Mouse (Mus musculus) neural tube, embryonic 12.5 days (tissue): ENCODE measurements around the gene Gar1. TPM values are rescaled to one million over a fixed set of nuclear protein-coding genes. Genes with fewer than 3 reads are reported as not detected.

Experiments
- ATAC-seq: fragments of 200-750 bp; cut with Nextera tagmentation; 2 replicates; pipeline ENCODE4 v1.8.0; 2017; ENCODE audit warnings: low read depth, mild to moderate bottlenecking, moderate TSS enrichment, moderate library complexity; ENCODE audit not compliant: low FRiP score
- H3K27ac ChIP-seq: fragments of 300-500 bp; sonication (generic); 2 replicates; pipeline ENCODE4 v1.5.1; 2016
- H3K27me3 ChIP-seq: fragments of 300-500 bp; sonication (generic); replicated peaks from 2 replicates; pipeline ENCODE4 v1.6.1; 2016; ENCODE audit warnings: mild to moderate bottlenecking
- H3K36me3 ChIP-seq: fragments of 300-500 bp; sonication (generic); 2 replicates; pipeline ENCODE4 v1.6.1; 2016; ENCODE audit warnings: mild to moderate bottlenecking
- H3K4me1 ChIP-seq: fragments of 300-500 bp; sonication (generic); 2 replicates; pipeline ENCODE4 v1.6.1; 2016
- H3K4me2 ChIP-seq: fragments of 300-500 bp; sonication (generic); replicated peaks from 2 replicates; pipeline ENCODE4 v1.6.1; 2016; ENCODE audit warnings: mild to moderate bottlenecking
- H3K4me3 ChIP-seq: fragments of 300-500 bp; sonication (generic); 2 replicates; pipeline ENCODE4 v1.5.1; 2016
- H3K9ac ChIP-seq: fragments of 300-500 bp; sonication (generic); 2 replicates; pipeline ENCODE4 v1.6.1; 2016; ENCODE audit warnings: mild to moderate bottlenecking
- H3K9me3 ChIP-seq: fragments of 300-500 bp; sonication (generic); 2 replicates; pipeline ENCODE4 v1.6.1; 2016; ENCODE audit warnings: mild to moderate bottlenecking
- WGBS: fragments of 180-500 bp; shearing (Covaris S2); methylation state at CpG from one replicate; pipeline ENCODE4 v1.1.7; 2016; 5-methylcytosine and 5-hydroxymethylcytosine counted together
- polyA plus RNA-seq: library from polyadenylated mRNA; unstranded; fragments of >200 nt; fragmentation: Nextera tagmentation; extraction: Ambion mirVana; gene quantifications from 2 replicates; pipeline ENCODE4 v1.2.1, GENCODE M21; 2016

Gar1 gene
- polyA plus RNA-seq, 1 experiment from 2014 or later, result 88.4 TPM

GRCm38 (mm10) chr3:129835388-129835934 lies 4.3 kb upstream of the Gar1 start, which contains the start of gene Cfi:
Gene Cfi (plus strand): TSS chr3:129835884.
- H3K27me3 ChIP-seq, result no peaks in the 10 kb centered on the region
- H3K4me1 ChIP-seq, result no peaks in the 10 kb centered on the region
- no peak within 1 kb of the TSS for H3K27ac ChIP-seq
- no peak for ATAC-seq
- no peak within 1 kb of the TSS for H3K4me3 ChIP-seq
- H3K9me3 ChIP-seq, result no peaks in the 10 kb centered on the region
- no peaks in the 10 kb centered on the region for H3K36me3 ChIP-seq
- no peak within 1 kb of the TSS for H3K4me2 ChIP-seq
- WGBS, result 78% methylated on average over 6 of the region's 6 CpGs
- no peak within 1 kb of the TSS for H3K9ac ChIP-seq

- Histone ChIP-seq H3K9ac (peak overlapping the region; percentile 67), H3K27me3 (no peaks in the 10 kb centered on the region), H3K4me2 (peak overlapping the region; percentile 70), H3K9me3 (no peaks in the 10 kb centered on the region), H3K4me1 (peaks cover 10% of the 10 kb centered on the region), H3K36me3 (peaks cover 17% of the 10 kb centered on the region), H3K27ac (0 out of 2 replicates have a peak overlapping the region, but pooled peaks have one; percentile 37), H3K4me3 (peak overlapping the region; percentile 77)
- ATAC-seq, result no peak
- under 1% methylated on average over 45 of the region's 45 CpGs for WGBS
Observed at GRCm38 (mm10) chr3:129830626-129831025, 570 bp downstream of the Gar1 start.

- H3K27me3 ChIP-seq, result no peaks in the 10 kb centered on the region
- peaks cover 10% of the 10 kb centered on the region for H3K4me1 ChIP-seq
- no peak overlapping the region for H3K9ac ChIP-seq
- no peak overlapping the region for H3K4me2 ChIP-seq
- no peak for ATAC-seq
- H3K9me3 ChIP-seq, result no peaks in the 10 kb centered on the region
- WGBS, result 95% methylated on average over 5 of the region's 5 CpGs
- H3K27ac ChIP-seq, result no peak overlapping the region
- H3K36me3 ChIP-seq, result peaks cover 35% of the 10 kb centered on the region
- no peak overlapping the region for H3K4me3 ChIP-seq
Observed at GRCm38 (mm10) chr3:129827691-129828090, 3.5 kb downstream of the Gar1 start.

GRCm38 (mm10) chr3:129826691-129827090 lies 4.5 kb downstream of the Gar1 start:
- no peak for ATAC-seq
- Histone ChIP-seq H3K9me3 (no peaks in the 10 kb centered on the region), H3K4me2 (no peak overlapping the region), H3K27ac (no peak overlapping the region), H3K36me3 (peaks cover 35% of the 10 kb centered on the region), H3K9ac (no peak overlapping the region), H3K4me3 (no peak overlapping the region), H3K4me1 (peaks cover 10% of the 10 kb centered on the region), H3K27me3 (no peaks in the 10 kb centered on the region)
- WGBS, result 95% methylated on average over 10 of the region's 10 CpGs

- H3K9ac ChIP-seq, result no peak overlapping the region
- H3K36me3 ChIP-seq, result peaks cover 35% of the 10 kb centered on the region
- H3K27ac ChIP-seq, result no peak overlapping the region
- H3K27me3 ChIP-seq, result no peaks in the 10 kb centered on the region
- H3K4me1 ChIP-seq, result peaks cover 7% of the 10 kb centered on the region
- H3K9me3 ChIP-seq, result no peaks in the 10 kb centered on the region
- H3K4me2 ChIP-seq, result no peak overlapping the region
- H3K4me3 ChIP-seq, result no peak overlapping the region
- WGBS, result 94% methylated on average over 10 of the region's 10 CpGs
- no peak for ATAC-seq
Observed at GRCm38 (mm10) chr3:129824891-129825290, 6.3 kb downstream of the Gar1 start.

GRCm38 (mm10) chr3:129824146-129824545 lies 7.0 kb downstream of the Gar1 start:
- 97% methylated on average over 4 of the region's 4 CpGs for WGBS
- no peak overlapping the region for H3K27ac ChIP-seq
- no peaks in the 10 kb centered on the region for H3K9me3 ChIP-seq
- H3K36me3 ChIP-seq, result peaks cover 35% of the 10 kb centered on the region
- H3K4me2 ChIP-seq, result no peak overlapping the region
- no peak for ATAC-seq
- H3K27me3 ChIP-seq, result no peaks in the 10 kb centered on the region
- no peak overlapping the region for H3K4me3 ChIP-seq
- no peak overlapping the region for H3K9ac ChIP-seq
- H3K4me1 ChIP-seq, result no peaks in the 10 kb centered on the region

- H3K27me3 ChIP-seq, result no peaks in the 10 kb centered on the region
- no peak overlapping the region for H3K9ac ChIP-seq
- no peak overlapping the region for H3K27ac ChIP-seq
- H3K4me1 ChIP-seq, result no peaks in the 10 kb centered on the region
- no peak overlapping the region for H3K4me3 ChIP-seq
- no peak overlapping the region for H3K4me2 ChIP-seq
- no peaks in the 10 kb centered on the region for H3K9me3 ChIP-seq
- WGBS, result 59% methylated on average over 5 of the region's 5 CpGs
- ATAC-seq, result 0 out of 2 replicates have a peak, but pooled peaks have one; percentile 53
- peaks cover 31% of the 10 kb centered on the region for H3K36me3 ChIP-seq
Observed at GRCm38 (mm10) chr3:129823293-129823692, 7.9 kb downstream of the Gar1 start.

GRCm38 (mm10) chr3:129822206-129822775 lies 8.9 kb downstream of the Gar1 start, which contains the start of gene Rrh:
Gene Rrh (minus strand): TSS chr3:129822587.
- Histone ChIP-seq H3K4me2 (no peak within 1 kb of the TSS), H3K9ac (no peak within 1 kb of the TSS), H3K36me3 (peaks cover 29% of the 10 kb centered on the region), H3K9me3 (no peaks in the 10 kb centered on the region), H3K27me3 (no peaks in the 10 kb centered on the region), H3K4me1 (no peaks in the 10 kb centered on the region), H3K4me3 (no peak within 1 kb of the TSS), H3K27ac (no peak within 1 kb of the TSS)
- no peak for ATAC-seq
- WGBS, result 65% methylated on average over 11 of the region's 11 CpGs

- H3K27me3 ChIP-seq, result no peaks in the 10 kb centered on the region
- ATAC-seq, result no peak
- peaks cover 28% of the 10 kb centered on the region for H3K36me3 ChIP-seq
- H3K9ac ChIP-seq, result no peak overlapping the region
- no peak overlapping the region for H3K4me3 ChIP-seq
- H3K4me1 ChIP-seq, result no peaks in the 10 kb centered on the region
- no peak overlapping the region for H3K4me2 ChIP-seq
- 78% methylated on average over 8 of the region's 8 CpGs for WGBS
- H3K27ac ChIP-seq, result no peak overlapping the region
- no peaks in the 10 kb centered on the region for H3K9me3 ChIP-seq
Observed at GRCm38 (mm10) chr3:129821736-129822135, 9.5 kb downstream of the Gar1 start.

- WGBS, result 55% methylated on average over 9 of the region's 9 CpGs
- Histone ChIP-seq H3K4me2 (no peak overlapping the region), H3K9me3 (no peaks in the 10 kb centered on the region), H3K4me1 (no peaks in the 10 kb centered on the region), H3K4me3 (no peak overlapping the region), H3K27me3 (no peaks in the 10 kb centered on the region), H3K9ac (no peak overlapping the region), H3K27ac (no peak overlapping the region), H3K36me3 (peaks cover 20% of the 10 kb centered on the region)
- no peak for ATAC-seq
Observed at GRCm38 (mm10) chr3:129820847-129821246, 10.3 kb downstream of the Gar1 start.

- Histone ChIP-seq H3K27me3 (no peaks in the 10 kb centered on the region), H3K4me2 (no peak within 1 kb of the TSS), H3K9ac (no peak within 1 kb of the TSS), H3K4me3 (no peak within 1 kb of the TSS), H3K4me1 (no peaks in the 10 kb centered on the region), H3K27ac (no peak within 1 kb of the TSS), H3K9me3 (no peaks in the 10 kb centered on the region), H3K36me3 (no peaks in the 10 kb centered on the region)
- no peak for ATAC-seq
- 84% methylated on average over 10 of the region's 10 CpGs for WGBS
Observed at GRCm38 (mm10) chr3:129803765-129804164, 27.4 kb downstream of the Gar1 start, which contains the start of gene Lrit3. Gene Lrit3 (minus strand): TSS chr3:129804030.

GRCm38 (mm10) chr3:129799011-129799410 lies 32.2 kb downstream of the Gar1 start:
- no peak overlapping the region for H3K27ac ChIP-seq
- ATAC-seq, result no peak
- H3K9me3 ChIP-seq, result no peaks in the 10 kb centered on the region
- H3K27me3 ChIP-seq, result no peaks in the 10 kb centered on the region
- H3K4me1 ChIP-seq, result no peaks in the 10 kb centered on the region
- H3K4me3 ChIP-seq, result no peak overlapping the region
- no peaks in the 10 kb centered on the region for H3K36me3 ChIP-seq
- no peak overlapping the region for H3K4me2 ChIP-seq
- H3K9ac ChIP-seq, result no peak overlapping the region
- WGBS, result 88% methylated on average over 2 of the region's 2 CpGs

GRCm38 (mm10) chr3:129798551-129798950 lies 32.6 kb downstream of the Gar1 start:
- Histone ChIP-seq H3K27ac (no peak overlapping the region), H3K4me1 (no peaks in the 10 kb centered on the region), H3K4me3 (no peak overlapping the region), H3K36me3 (no peaks in the 10 kb centered on the region), H3K27me3 (no peaks in the 10 kb centered on the region), H3K9me3 (no peaks in the 10 kb centered on the region), H3K9ac (no peak overlapping the region), H3K4me2 (no peak overlapping the region)
- 85% methylated on average over 11 of the region's 11 CpGs for WGBS
- ATAC-seq, result no peak
